Mouse (Mus musculus) forebrain, embryonic 15.5 days (tissue): ENCODE results near the gene Trim40. TPM values are rescaled to one million over a fixed set of nuclear protein-coding genes. Genes with fewer than 3 reads are reported as not detected.
"Not testable (repeated sequence)": the region's sequence is repeated elsewhere in the genome, so short reads cannot be mapped to it uniquely, and the experiment has no call there.

Experiments used
- ATAC-seq: fragments of 200-750 bp; cut with Nextera tagmentation; replicated peaks from 2 replicates; pipeline ENCODE4 v1.8.0; 2017; ENCODE audit warnings: mild to moderate bottlenecking, moderate TSS enrichment, moderate library complexity
- H3K27ac ChIP-seq: fragments of 300-500 bp; sonication (generic); replicated peaks from 2 replicates; pipeline ENCODE4 v1.5.1; 2015; ENCODE audit warnings: mild to moderate bottlenecking, inconsistent platforms
- H3K27me3 ChIP-seq: fragments of 300-500 bp; sonication (generic); 2 replicates; pipeline ENCODE4 v1.6.1; 2015; ENCODE audit warnings: inconsistent platforms
- H3K36me3 ChIP-seq: fragments of 300-500 bp; sonication (generic); 2 replicates; pipeline ENCODE4 v1.6.1; 2015; ENCODE audit warnings: mild to moderate bottlenecking, inconsistent platforms
- H3K4me1 ChIP-seq: fragments of 300-500 bp; sonication (generic); 2 replicates; pipeline ENCODE4 v1.6.1; 2015; ENCODE audit warnings: inconsistent platforms
- H3K4me2 ChIP-seq: fragments of 300-500 bp; sonication (generic); replicated peaks from 2 replicates; pipeline ENCODE4 v1.6.1; 2015; ENCODE audit warnings: mild to moderate bottlenecking, inconsistent platforms
- H3K4me3 ChIP-seq: fragments of 300-500 bp; sonication (generic); 2 replicates; pipeline ENCODE4 v1.5.1; 2015; ENCODE audit warnings: mild to moderate bottlenecking, inconsistent platforms
- H3K9ac ChIP-seq: fragments of 300-500 bp; sonication (generic); replicated peaks from 2 replicates; pipeline ENCODE4 v1.6.1; 2015; ENCODE audit warnings: mild to moderate bottlenecking, inconsistent platforms
- H3K9me3 ChIP-seq: fragments of 300-500 bp; sonication (generic); 2 replicates; pipeline ENCODE4 v1.6.1; 2016; ENCODE audit warnings: inconsistent platforms
- WGBS: fragments of 180-500 bp; shearing (Covaris S2); methylation state at CpG from one replicate; pipeline ENCODE4 v1.1.7; 2015; ENCODE audit warnings: mixed read lengths; 5-methylcytosine and 5-hydroxymethylcytosine counted together
- polyA plus RNA-seq: library from polyadenylated mRNA; unstranded; fragments of >200 nt; fragmentation: Nextera tagmentation; extraction: Ambion mirVana; gene quantifications from 2 replicates; pipeline ENCODE4 v1.2.1, GENCODE M21; 2015

Gene Trim40
- polyA plus RNA-seq, 1 experiment from 2014 or later = not detected

DNA sequence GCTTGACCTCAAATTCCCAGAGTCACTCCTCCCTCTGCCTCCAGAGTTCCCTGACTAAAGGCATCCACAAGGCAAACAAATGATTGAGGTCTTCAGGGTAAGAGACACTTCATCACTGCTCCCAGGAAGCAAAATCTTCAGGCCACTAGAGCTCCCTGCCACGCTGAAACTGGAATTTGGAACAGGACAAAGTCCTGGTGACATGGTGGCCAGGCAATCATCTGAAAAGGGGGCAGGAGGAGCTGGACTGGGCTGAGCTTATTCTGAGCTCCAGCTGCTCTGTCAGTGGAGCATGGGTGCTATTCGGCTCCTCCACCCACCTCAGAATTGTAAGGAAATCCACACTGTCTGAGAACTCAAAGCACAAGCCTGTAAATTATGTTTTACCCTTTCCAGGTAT lies 22.1 kb upstream of the Trim40 start:
- no peak for ATAC-seq
- 69% methylated on average over 2 of the region's 2 CpGs for WGBS
- H3K9me3 ChIP-seq = no peaks in the 10 kb centered on the region

DNA sequence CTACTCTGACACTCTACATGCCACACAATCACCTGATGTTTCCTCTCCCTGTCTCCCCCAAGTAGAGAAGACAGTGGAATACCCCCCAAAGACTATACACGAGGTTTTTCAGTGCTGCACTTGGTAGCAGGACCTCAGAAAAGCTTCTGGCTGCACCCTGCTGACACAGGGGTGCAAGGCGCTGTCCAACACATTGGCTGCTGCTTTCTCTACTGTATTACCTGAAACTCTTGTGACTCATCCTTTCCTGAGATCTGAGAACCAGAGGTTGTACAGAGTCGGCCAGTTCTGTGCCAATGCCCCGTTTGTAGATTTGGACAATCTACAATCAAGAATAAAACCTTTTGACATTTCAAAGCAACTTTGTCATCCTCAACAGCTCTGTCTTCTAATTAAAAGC lies 19.9 kb upstream of the Trim40 start:
- no peaks in the 10 kb centered on the region for H3K4me1 ChIP-seq
- WGBS = 67% methylated on average over 4 of the region's 4 CpGs
- ATAC-seq = no peak
- H3K27ac ChIP-seq = no peak overlapping the region
- H3K9me3 ChIP-seq = no peaks in the 10 kb centered on the region
- no peaks in the 10 kb centered on the region for H3K27me3 ChIP-seq
- H3K4me3 ChIP-seq = no peak overlapping the region
- no peaks in the 10 kb centered on the region for H3K36me3 ChIP-seq
- no peak overlapping the region for H3K9ac ChIP-seq
- no peak overlapping the region for H3K4me2 ChIP-seq

More for the DNA sequence above, 22.1 kb upstream of the Trim40 start:
- no peaks in the 10 kb centered on the region for H3K4me1 ChIP-seq
- no peak overlapping the region for H3K9ac ChIP-seq
- H3K4me2 ChIP-seq = no peak overlapping the region
- no peaks in the 10 kb centered on the region for H3K27me3 ChIP-seq
- no peak overlapping the region for H3K4me3 ChIP-seq
- H3K27ac ChIP-seq = no peak overlapping the region
- no peaks in the 10 kb centered on the region for H3K36me3 ChIP-seq

DNA sequence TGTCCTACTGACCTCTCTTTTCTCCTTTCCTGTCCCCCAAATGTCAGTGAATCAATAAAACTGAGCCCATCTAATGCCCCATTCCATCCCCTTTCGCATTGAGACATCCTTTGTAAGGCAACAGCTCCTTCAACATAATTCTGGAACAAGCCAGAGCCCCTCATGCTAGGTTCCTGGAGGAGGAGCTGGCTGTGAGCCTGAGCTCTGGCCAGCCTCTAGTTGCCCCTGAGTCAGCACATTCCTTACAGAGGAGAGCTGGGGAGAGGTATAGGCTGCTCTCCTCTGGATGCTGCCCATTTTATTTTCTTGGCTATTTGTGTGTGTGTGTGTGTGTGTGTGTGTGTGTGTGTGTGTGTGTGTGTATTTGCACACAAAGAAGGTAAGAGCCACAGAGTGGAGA lies 18.3 kb upstream of the Trim40 start:
- no peaks in the 10 kb centered on the region for H3K36me3 ChIP-seq
- no peaks in the 10 kb centered on the region for H3K9me3 ChIP-seq
- no peak overlapping the region for H3K27ac ChIP-seq
- H3K4me2 ChIP-seq = no peak overlapping the region
- H3K4me1 ChIP-seq = no peaks in the 10 kb centered on the region
- 50% methylated on average over 1 of the region's 1 CpGs for WGBS
- no peaks in the 10 kb centered on the region for H3K27me3 ChIP-seq
- H3K9ac ChIP-seq = no peak overlapping the region
- H3K4me3 ChIP-seq = no peak overlapping the region
- ATAC-seq = no peak

DNA sequence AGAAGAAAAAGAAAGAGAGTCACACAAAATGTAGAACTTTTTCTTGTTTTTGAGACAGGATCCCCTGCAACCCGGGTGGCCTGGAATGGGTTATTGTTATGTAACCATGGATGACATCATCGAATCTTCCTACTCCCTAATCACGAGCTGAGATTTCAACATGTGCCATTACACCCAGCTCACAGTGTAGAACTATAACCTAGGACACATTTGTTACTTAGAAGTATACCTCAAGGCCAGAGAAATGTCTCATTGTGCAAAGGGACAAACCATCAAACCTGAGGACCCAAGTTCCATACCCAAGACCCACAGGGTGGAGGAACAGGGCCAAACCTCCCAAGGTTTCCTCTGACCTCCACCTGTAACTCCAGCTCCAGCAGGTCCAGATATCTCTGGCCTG lies 13.7 kb upstream of the Trim40 start:
- no peaks in the 10 kb centered on the region for H3K36me3 ChIP-seq
- no peaks in the 10 kb centered on the region for H3K27me3 ChIP-seq
- WGBS = 71% methylated on average over 3 of the region's 3 CpGs

GRCm38 (mm10) chr17:36900691-36901090 lies 10.8 kb upstream of the Trim40 start:
- Histone ChIP-seq H3K4me2 (no peak overlapping the region), H3K9me3 (no peaks in the 10 kb centered on the region), H3K27me3 (no peaks in the 10 kb centered on the region), H3K36me3 (no peaks in the 10 kb centered on the region), H3K9ac (no peak overlapping the region), H3K4me1 (no peaks in the 10 kb centered on the region), H3K4me3 (no peak overlapping the region), H3K27ac (no peak overlapping the region)
- 40% methylated on average over 1 of the region's 1 CpGs for WGBS
- no peak for ATAC-seq

More for the DNA sequence above, 13.7 kb upstream of the Trim40 start:
- Histone ChIP-seq H3K9ac (no peak overlapping the region), H3K4me3 (no peak overlapping the region), H3K4me1 (no peaks in the 10 kb centered on the region), H3K9me3 (no peaks in the 10 kb centered on the region), H3K27ac (no peak overlapping the region), H3K4me2 (no peak overlapping the region)
- no peak for ATAC-seq

DNA sequence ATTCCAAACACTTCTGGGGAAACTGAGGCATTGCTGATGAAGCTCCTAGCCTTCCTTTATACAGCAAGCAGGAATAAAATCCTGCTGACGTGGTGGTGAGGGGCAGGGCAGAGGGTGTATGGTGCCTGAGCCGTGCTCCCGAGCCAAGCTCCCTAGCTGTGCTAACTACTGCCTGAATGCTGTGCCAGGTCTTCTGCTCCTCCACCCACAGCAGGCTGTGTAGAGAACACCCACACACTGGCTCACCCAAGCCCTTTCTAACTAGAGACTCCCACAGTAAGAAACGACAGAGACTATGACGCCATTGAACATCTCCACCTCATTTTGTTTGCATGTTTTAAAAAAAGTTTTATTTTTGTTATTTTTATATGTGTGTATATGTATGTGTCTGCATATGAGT lies 10.1 kb upstream of the Trim40 start:
- WGBS = 83% methylated on average over 5 of the region's 5 CpGs
- H3K4me2 ChIP-seq = no peak overlapping the region
- H3K27me3 ChIP-seq = no peaks in the 10 kb centered on the region
- no peaks in the 10 kb centered on the region for H3K4me1 ChIP-seq
- no peak overlapping the region for H3K27ac ChIP-seq
- no peak overlapping the region for H3K4me3 ChIP-seq
- no peak overlapping the region for H3K9ac ChIP-seq
- no peaks in the 10 kb centered on the region for H3K36me3 ChIP-seq
- no peaks in the 10 kb centered on the region for H3K9me3 ChIP-seq
- ATAC-seq = no peak

GRCm38 (mm10) chr17:36899376-36899775 lies 9.5 kb upstream of the Trim40 start:
- 88% methylated on average over 4 of the region's 4 CpGs for WGBS
- Histone ChIP-seq H3K9ac (no peak overlapping the region), H3K4me3 (no peak overlapping the region), H3K36me3 (no peaks in the 10 kb centered on the region), H3K27ac (no peak overlapping the region), H3K4me2 (no peak overlapping the region), H3K27me3 (no peaks in the 10 kb centered on the region), H3K9me3 (no peaks in the 10 kb centered on the region), H3K4me1 (no peaks in the 10 kb centered on the region)
- ATAC-seq = no peak

- ATAC-seq = no peak
These were observed 7.8 kb upstream of the Trim40 start, which contains the start of gene Trim31 for GRCm38 (mm10) chr17:36897552-36898205. Trim31 (plus strand) TSS chr17:36898118.

DNA sequence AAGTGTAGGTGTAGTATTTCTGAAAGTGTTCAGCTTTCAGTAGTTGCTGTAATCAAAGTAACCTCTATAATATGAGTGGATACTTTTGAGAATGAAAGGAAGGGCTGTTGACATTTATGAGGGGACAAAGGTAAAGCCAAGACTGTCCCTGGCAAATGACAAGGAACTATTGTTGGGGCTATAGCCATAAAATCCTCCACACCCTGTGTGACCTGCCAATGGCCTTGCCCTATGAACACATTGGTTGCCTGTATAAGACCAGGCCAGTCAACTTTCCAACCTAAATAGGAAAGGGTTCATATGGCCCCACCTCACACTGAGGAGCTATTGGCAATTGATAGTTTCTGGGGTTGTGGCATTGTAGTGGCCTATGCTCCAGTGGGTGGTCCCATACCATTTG lies 7.1 kb upstream of the Trim40 start:
- Histone ChIP-seq H3K4me3 (no peak overlapping the region), H3K4me1 (no peaks in the 10 kb centered on the region), H3K9me3 (no peaks in the 10 kb centered on the region), H3K27ac (no peak overlapping the region), H3K9ac (no peak overlapping the region), H3K4me2 (no peak overlapping the region), H3K27me3 (no peaks in the 10 kb centered on the region), H3K36me3 (no peaks in the 10 kb centered on the region)
- no peak for ATAC-seq

More at GRCm38 (mm10) chr17:36897552-36898205, 7.8 kb upstream of the Trim40 start, which contains the start of gene Trim31:
- Histone ChIP-seq H3K27ac (no peak within 1 kb of the TSS), H3K27me3 (no peaks in the 10 kb centered on the region), H3K4me2 (no peak within 1 kb of the TSS), H3K9ac (no peak within 1 kb of the TSS), H3K4me1 (no peaks in the 10 kb centered on the region), H3K4me3 (no peak within 1 kb of the TSS), H3K9me3 (no peaks in the 10 kb centered on the region), H3K36me3 (no peaks in the 10 kb centered on the region)
- WGBS = 72% methylated on average over 6 of the region's 6 CpGs

GRCm38 (mm10) chr17:36896583-36896982 lies 6.7 kb upstream of the Trim40 start:
- Histone ChIP-seq H3K27me3 (no peaks in the 10 kb centered on the region), H3K9me3 (no peaks in the 10 kb centered on the region), H3K4me3 (no peak overlapping the region), H3K4me2 (no peak overlapping the region), H3K4me1 (no peaks in the 10 kb centered on the region), H3K9ac (no peak overlapping the region), H3K36me3 (no peaks in the 10 kb centered on the region), H3K27ac (no peak overlapping the region)
- ATAC-seq = no peak
- WGBS = 100% methylated on average over 1 of the region's 1 CpGs

- H3K27me3 ChIP-seq = no peaks in the 10 kb centered on the region; the same call in 1 of the 2 replicates
- no peak overlapping the region for H3K9ac ChIP-seq
- H3K4me3 ChIP-seq = no peak overlapping the region
- no peak overlapping the region for H3K4me2 ChIP-seq
- no peak for ATAC-seq
- no peak overlapping the region for H3K27ac ChIP-seq
- WGBS = 82% methylated on average over 5 of the region's 5 CpGs
- H3K9me3 ChIP-seq = no peaks in the 10 kb centered on the region
- no peaks in the 10 kb centered on the region for H3K36me3 ChIP-seq
- no peaks in the 10 kb centered on the region for H3K4me1 ChIP-seq
These were observed 3.5 kb upstream of the Trim40 start for GRCm38 (mm10) chr17:36893387-36893786.

- Histone ChIP-seq H3K36me3 (no peaks in the 10 kb centered on the region), H3K4me2 (no peak overlapping the region), H3K9me3 (no peaks in the 10 kb centered on the region), H3K27ac (no peak overlapping the region), H3K9ac (no peak overlapping the region), H3K27me3 (no peaks in the 10 kb centered on the region; the same call in 1 of the 2 replicates), H3K4me3 (no peak overlapping the region), H3K4me1 (no peaks in the 10 kb centered on the region)
- WGBS = 12% methylated on average over 2 of the region's 2 CpGs
- 0 out of 2 replicates have a peak, but pooled peaks have one; percentile 41 for ATAC-seq
These were observed 2.4 kb upstream of the Trim40 start for GRCm38 (mm10) chr17:36892362-36892761.

DNA sequence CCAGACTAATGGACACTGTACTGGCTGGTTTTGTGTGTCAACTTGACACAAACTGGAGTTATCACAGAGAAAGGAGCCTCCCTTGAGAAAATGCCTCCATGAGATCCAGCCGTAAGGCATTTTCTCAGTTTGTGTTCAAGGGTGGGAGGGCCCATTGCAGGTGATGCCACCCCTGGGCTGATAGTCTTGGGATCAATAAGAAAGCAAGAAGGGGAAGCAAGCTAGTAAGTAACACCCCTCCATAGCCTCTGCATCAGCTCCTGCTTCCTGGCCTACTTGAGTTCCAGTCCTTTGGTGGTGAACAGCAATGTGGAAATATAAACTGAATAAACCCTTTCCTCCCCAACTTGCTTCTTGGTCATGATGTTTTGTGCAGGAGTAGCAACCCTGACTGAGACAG lies 1.6 kb upstream of the Trim40 start:
- H3K36me3 ChIP-seq, ATAC-seq, H3K4me1 ChIP-seq: not testable (repeated sequence)

More for the DNA sequence above, 1.6 kb upstream of the Trim40 start:
- H3K27ac ChIP-seq, H3K9ac ChIP-seq, H3K4me3 ChIP-seq, H3K4me2 ChIP-seq, H3K9me3 ChIP-seq, H3K27me3 ChIP-seq: not testable (repeated sequence)
- WGBS = 96% methylated on average over 1 of the region's 1 CpGs
